Mouse (Mus musculus): ENCODE measurements around the gene Fmod.

DNA sequence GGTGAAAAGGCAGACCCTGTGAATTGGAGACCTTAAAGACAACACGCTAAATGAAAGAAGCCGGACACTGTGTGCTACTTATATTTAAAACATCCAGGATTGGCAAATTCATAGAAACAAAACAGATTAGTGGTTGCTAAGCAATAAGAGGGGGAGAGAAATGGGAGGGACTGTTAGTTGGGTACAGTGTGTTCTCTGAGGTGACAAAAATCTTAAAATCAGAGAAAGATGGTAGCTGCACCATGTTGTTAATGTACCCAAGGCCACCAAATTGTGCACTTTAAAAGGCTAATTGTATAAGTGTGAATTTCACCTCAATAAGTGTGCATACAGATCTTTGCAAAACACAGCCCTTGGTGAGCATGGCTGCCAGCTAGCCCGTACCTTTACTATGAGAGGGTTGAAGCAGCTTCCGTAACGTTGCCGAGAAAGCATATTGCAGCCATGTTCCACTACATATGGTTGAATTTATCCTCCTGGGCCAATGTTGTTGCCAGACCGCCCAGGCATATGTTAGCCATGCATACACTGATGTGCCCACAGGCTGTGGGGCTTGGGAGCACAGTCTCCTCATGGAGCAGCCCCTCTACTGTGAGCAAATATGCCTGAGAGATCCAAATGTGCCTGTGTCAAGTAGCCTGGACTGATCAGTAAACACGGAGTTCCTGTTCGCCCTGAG lies 12.6 kb upstream of the Fmod start:
- no peak for TF ChIP-seq POLR2A (IDR thresholded peaks at IDR 0.05; ENCODE audit: low read depth, low read length)
- no peak for TF ChIP-seq SIN3A (IDR thresholded peaks at IDR 0.05; ENCODE audit: low read length)
- no peak for TF ChIP-seq ZNF384 (IDR thresholded peaks at IDR 0.05; ENCODE audit: low read depth, low read length)
- TF ChIP-seq CHD2 (IDR thresholded peaks at IDR 0.05; ENCODE audit: low read length): no peak
- no peak for TF ChIP-seq CTCF (conservative IDR thresholded peaks at IDR 0.05 in 1 of 2, IDR thresholded peaks at IDR 0.05 in 1 of 2; ENCODE audit: low read depth in 2 of 2, low read length in 2 of 2)
